Mouse (Mus musculus) CH12.LX (cell line): ENCODE measurements around the gene Hlcs. TPM values are rescaled to one million over a fixed set of nuclear protein-coding genes. Genes with fewer than 3 reads are reported as not detected.

ENCODE experiments used
- DNase-seq: peaks from one replicate; pipeline ENCODE4 v3.0.0-alpha.2; 2013; ENCODE audit errors: extremely low read depth
- H3K27ac ChIP-seq: 2 replicates; pipeline ENCODE4 v1.5.1; 2012; ENCODE audit warnings: low read depth, mild to moderate bottlenecking, control low read depth, moderate library complexity; ENCODE audit not compliant: insufficient read depth
- H3K27me3 ChIP-seq: replicated peaks from 2 replicates; pipeline ENCODE3; 2012; ENCODE audit warnings: inconsistent platforms
- H3K36me3 ChIP-seq, 2 experiments: replicated peaks in 1 of 2; 2 replicates each; pipeline versions ENCODE3 to v1.6.1; 2012; ENCODE audit warnings: inconsistent platforms in 1 of 2, low read length in 1 of 2, mild to moderate bottlenecking in 1 of 2, mixed read lengths in 1 of 2, moderate library complexity in 1 of 2; ENCODE audit not compliant: control insufficient read depth in 1 of 2, insufficient read depth in 1 of 2
- H3K4me1 ChIP-seq, 2 experiments: 2 replicates each; pipeline ENCODE4 v1.6.1; 2012; ENCODE audit warnings: inconsistent platforms in 1 of 2, moderate library complexity in 1 of 2; ENCODE audit not compliant: insufficient read depth in 2 of 2, control insufficient read depth in 1 of 2
- H3K4me2 ChIP-seq: 2 replicates; pipeline ENCODE4 v1.6.1; 2012; ENCODE audit warnings: low read depth, mild to moderate bottlenecking, control low read depth; ENCODE audit not compliant: poor library complexity, insufficient read depth, severe bottlenecking
- H3K4me3 ChIP-seq, 3 experiments: fragments of 150-350 bp in 1 of 3; sonication (generic) in 1 of 3; replicated peaks in 1 of 3; 2 replicates each; pipeline versions ENCODE3 to v1.5.1; 2011 to 2012; ENCODE audit warnings: low read depth in 2 of 3, low read length in 2 of 3, mild to moderate bottlenecking in 2 of 3, moderate library complexity in 2 of 3, control low read depth in 1 of 3, improper control_type of control experiment in 1 of 3, inconsistent platforms in 1 of 3, mixed read lengths in 1 of 3; ENCODE audit not compliant: poor library complexity in 1 of 3
- H3K79me2 ChIP-seq: replicated peaks from 2 replicates; pipeline ENCODE4 v1.6.1; 2012; ENCODE audit warnings: mild to moderate bottlenecking, moderate library complexity; ENCODE audit not compliant: control insufficient read depth, poor library complexity, insufficient read depth, severe bottlenecking; ENCODE audit errors: extremely low read depth
- H3K9ac ChIP-seq: 2 replicates; pipeline ENCODE4 v1.6.1; 2012; ENCODE audit warnings: low read depth, mild to moderate bottlenecking, control low read depth, moderate library complexity; ENCODE audit not compliant: insufficient read depth
- H3K9me3 ChIP-seq: replicated peaks from 2 replicates; pipeline ENCODE3; 2012; ENCODE audit warnings: low read length, inconsistent platforms, mixed read lengths
- CHD1 ChIP-seq: IDR thresholded peaks from 2 replicates; pipeline ENCODE4 v1.6.1; 2012; ENCODE audit warnings: low read depth, low read length, improper control_type of control experiment, inconsistent platforms
- CHD2 ChIP-seq: IDR thresholded peaks from 2 replicates; pipeline ENCODE4 v1.6.1; 2011; ENCODE audit warnings: low read length, improper control_type of control experiment
- ETS1 ChIP-seq: conservative IDR thresholded peaks from 2 replicates; pipeline ENCODE4 v1.6.1; 2012; ENCODE audit warnings: low read depth, mild to moderate bottlenecking, inconsistent platforms, low read length, improper control_type of control experiment, moderate library complexity
- GABPA ChIP-seq: IDR thresholded peaks from 2 replicates; pipeline ENCODE4 v1.6.1; 2012; ENCODE audit warnings: low read depth, low read length, improper control_type of control experiment, inconsistent platforms; ENCODE audit not compliant: insufficient replicate concordance
- HCFC1 ChIP-seq: IDR thresholded peaks from 2 replicates; pipeline ENCODE4 v1.6.1; 2012; ENCODE audit warnings: low read depth, mild to moderate bottlenecking, inconsistent platforms, low read length, improper control_type of control experiment
- JUN ChIP-seq: IDR thresholded peaks from 2 replicates; pipeline ENCODE4 v1.6.1; 2011; ENCODE audit warnings: low read depth, mild to moderate bottlenecking, low read length, improper control_type of control experiment, moderate library complexity; ENCODE audit not compliant: insufficient read depth
- JUND ChIP-seq: conservative IDR thresholded peaks from 2 replicates; pipeline ENCODE4 v1.6.1; 2011; ENCODE audit warnings: low read depth, low read length, improper control_type of control experiment
- MAZ ChIP-seq: IDR thresholded peaks from 2 replicates; pipeline ENCODE4 v1.6.1; 2012; ENCODE audit warnings: low read depth, mild to moderate bottlenecking, inconsistent platforms, low read length, improper control_type of control experiment, moderate library complexity
- MXI1 ChIP-seq: IDR thresholded peaks from 2 replicates; pipeline ENCODE4 v1.6.1; 2011; ENCODE audit warnings: mild to moderate bottlenecking, low read depth, low read length, improper control_type of control experiment
- MYC ChIP-seq: IDR thresholded peaks from 2 replicates; pipeline ENCODE4 v1.6.1; 2011; ENCODE audit warnings: low read depth, mild to moderate bottlenecking, improper control_type of control experiment, low read length
- NELFE ChIP-seq: IDR thresholded peaks from 2 replicates; pipeline ENCODE4 v1.6.1; 2011; ENCODE audit warnings: low read depth, low read length, improper control_type of control experiment
- NRF1 ChIP-seq: IDR thresholded peaks from 2 replicates; pipeline ENCODE4 v1.6.1; 2014; ENCODE audit warnings: low read depth, mild to moderate bottlenecking, inconsistent platforms, low read length, improper control_type of control experiment, moderate library complexity
- RAD21 ChIP-seq: IDR thresholded peaks from 2 replicates; pipeline ENCODE4 v1.6.1; 2011; ENCODE audit warnings: low read depth, mild to moderate bottlenecking, low read length, improper control_type of control experiment, moderate library complexity
- SIN3A ChIP-seq: IDR thresholded peaks from 2 replicates; pipeline ENCODE4 v1.6.1; 2012; ENCODE audit warnings: low read length, improper control_type of control experiment, inconsistent platforms
- TBP ChIP-seq: conservative IDR thresholded peaks from 2 replicates; pipeline ENCODE4 v1.6.1; 2011; ENCODE audit warnings: low read depth, low read length, improper control_type of control experiment
- UBTF ChIP-seq: IDR thresholded peaks from 2 replicates; pipeline ENCODE4 v1.6.1; 2012; ENCODE audit warnings: low read depth, mild to moderate bottlenecking, inconsistent platforms, low read length, improper control_type of control experiment, moderate library complexity
- USF2 ChIP-seq: conservative IDR thresholded peaks from 2 replicates; pipeline ENCODE4 v1.6.1; 2011; ENCODE audit warnings: low read depth, low read length, improper control_type of control experiment
- ZC3H11A ChIP-seq: IDR thresholded peaks from 2 replicates; pipeline ENCODE4 v1.6.1; 2012; ENCODE audit warnings: low read depth, mild to moderate bottlenecking, inconsistent platforms, low read length, improper control_type of control experiment
- ZMIZ1 ChIP-seq: IDR thresholded peaks from 2 replicates; pipeline ENCODE4 v1.6.1; 2012; ENCODE audit warnings: low read depth, mild to moderate bottlenecking, inconsistent platforms, low read length, improper control_type of control experiment
- ZNF384 ChIP-seq: IDR thresholded peaks from 2 replicates; pipeline ENCODE4 v1.6.1; 2012; ENCODE audit warnings: low read depth, low read length, improper control_type of control experiment, inconsistent platforms
- dilution Hi-C: fragments of 300-500 bp; cut with MboI; formaldehyde crosslinking; loops from 2 replicates; pipeline ENCODE4 v1.14.3; 2020; ENCODE audit warnings: low sequenced_read_pairs; ENCODE audit not compliant: extremely low pct_unique_long_range_greater_than_20kb, extremely low pct_ligation_motif_present
- in situ Hi-C: fragments of 300-500 bp; cut with MboI; formaldehyde crosslinking; loops from 3 replicates; pipeline ENCODE4 v1.14.3; 2019; ENCODE audit warnings: low sequenced_read_pairs, low pct_ligation_motif_present, low pct_unique_long_range_greater_than_20kb, mixed read lengths
- polyA plus RNA-seq: library from polyadenylated mRNA; unstranded; fragments of >175 nt; gene quantifications from 2 replicates; pipeline ENCODE4 v1.2.1, GENCODE M21; 2012; ENCODE audit warnings: low read depth; ENCODE audit not compliant: insufficient read length
- total RNA-seq, 2 experiments: library from RNA; depleted of rRNA; stranded (reverse); fragments of 300-350 nt in 1 of 2; fragments of >200 nt in 1 of 2; gene quantifications; 2 replicates each; pipeline ENCODE4 v1.2.3; 2012 to 2014

Gene Hlcs
- total and polyA plus RNA-seq, 3 experiments, result 5.3 to 12.5 (median 9.4) TPM

- no peaks in the 10 kb centered on the region for H3K9me3 ChIP-seq
- H3K4me1 ChIP-seq, result no peaks in the 10 kb centered on the region
- peaks cover 0 to 19% of the 10 kb centered on the region in 2 experiments for H3K36me3 ChIP-seq
- dilution Hi-C loops, result no loop called here
- no peak overlapping the region for H3K27ac ChIP-seq
- no peaks in the 10 kb centered on the region for H3K27me3 ChIP-seq
- no peaks in the 10 kb centered on the region for H3K79me2 ChIP-seq
- no peak overlapping the region for H3K4me3 ChIP-seq
- H3K4me2 ChIP-seq, result no peak overlapping the region
- no peak overlapping the region for H3K9ac ChIP-seq
- no peak for DNase-seq
- TF ChIP-seq MXI1 (no peak), UBTF (no peak), ZC3H11A (no peak), GABPA (no peak), ETS1 (no peak), USF2 (no peak), NELFE (no peak), JUND (no peak), CHD1 (no peak), ZNF384 (no peak), CHD2 (no peak), HCFC1 (no peak), MAZ (no peak), MYC (no peak)
- in situ Hi-C loops, result no loop called here
These were observed 117.5 kb downstream of the Hlcs start for GRCm38 (mm10) chr16:94195913-94196312.

GRCm38 (mm10) chr16:94191379-94192315 lies 121.7 kb downstream of the Hlcs start:
- dilution Hi-C loops (no loop called here), in situ Hi-C loops (no loop called here)
- no peak overlapping the region for H3K9ac ChIP-seq
- H3K9me3 ChIP-seq, result no peaks in the 10 kb centered on the region
- TF ChIP-seq NELFE (no peak), ZMIZ1 (no peak), TBP (no peak), MYC (no peak), SIN3A (no peak), JUN (no peak), RAD21 (no peak), ZNF384 (no peak), NRF1 (no peak)
- no peaks in the 10 kb centered on the region for H3K79me2 ChIP-seq
- DNase-seq, result no peak
- no peak overlapping the region for H3K4me2 ChIP-seq
- no peaks in the 10 kb centered on the region for H3K4me1 ChIP-seq
- H3K36me3 ChIP-seq, result peaks cover 0 to 12% of the 10 kb centered on the region in 2 experiments
- no peak overlapping the region for H3K4me3 ChIP-seq
- H3K27ac ChIP-seq, result no peak overlapping the region
- H3K27me3 ChIP-seq, result no peaks in the 10 kb centered on the region
